Mouse (Mus musculus) CH12.LX (cell line): Measurements from ENCODE around the gene Nexn. TPM values are rescaled to one million over a fixed set of nuclear protein-coding genes. Genes with fewer than 3 reads are reported as not detected.

Experiments
- DNase-seq: peaks from one replicate; pipeline ENCODE4 v3.0.0-alpha.2; 2013; ENCODE audit errors: extremely low read depth
- H3K27ac ChIP-seq: 2 replicates; pipeline ENCODE4 v1.5.1; 2012; ENCODE audit warnings: low read depth, mild to moderate bottlenecking, control low read depth, moderate library complexity; ENCODE audit not compliant: insufficient read depth
- H3K27me3 ChIP-seq: replicated peaks from 2 replicates; pipeline ENCODE3; 2012; ENCODE audit warnings: inconsistent platforms
- H3K36me3 ChIP-seq, 2 experiments: replicated peaks in 1 of 2; 2 replicates each; pipeline versions ENCODE3 to v1.6.1; 2012; ENCODE audit warnings: inconsistent platforms in 1 of 2, low read length in 1 of 2, mild to moderate bottlenecking in 1 of 2, mixed read lengths in 1 of 2, moderate library complexity in 1 of 2; ENCODE audit not compliant: control insufficient read depth in 1 of 2, insufficient read depth in 1 of 2
- H3K4me1 ChIP-seq, 2 experiments: 2 replicates each; pipeline ENCODE4 v1.6.1; 2012; ENCODE audit warnings: inconsistent platforms in 1 of 2, moderate library complexity in 1 of 2; ENCODE audit not compliant: insufficient read depth in 2 of 2, control insufficient read depth in 1 of 2
- H3K4me2 ChIP-seq: 2 replicates; pipeline ENCODE4 v1.6.1; 2012; ENCODE audit warnings: low read depth, mild to moderate bottlenecking, control low read depth; ENCODE audit not compliant: poor library complexity, insufficient read depth, severe bottlenecking
- H3K4me3 ChIP-seq, 3 experiments: fragments of 150-350 bp in 1 of 3; sonication (generic) in 1 of 3; replicated peaks in 1 of 3; 2 replicates each; pipeline versions ENCODE3 to v1.5.1; 2011 to 2012; ENCODE audit warnings: low read depth in 2 of 3, low read length in 2 of 3, mild to moderate bottlenecking in 2 of 3, moderate library complexity in 2 of 3, control low read depth in 1 of 3, improper control_type of control experiment in 1 of 3, inconsistent platforms in 1 of 3, mixed read lengths in 1 of 3; ENCODE audit not compliant: poor library complexity in 1 of 3
- H3K79me2 ChIP-seq: replicated peaks from 2 replicates; pipeline ENCODE4 v1.6.1; 2012; ENCODE audit warnings: mild to moderate bottlenecking, moderate library complexity; ENCODE audit not compliant: control insufficient read depth, poor library complexity, insufficient read depth, severe bottlenecking; ENCODE audit errors: extremely low read depth
- H3K9ac ChIP-seq: 2 replicates; pipeline ENCODE4 v1.6.1; 2012; ENCODE audit warnings: low read depth, mild to moderate bottlenecking, control low read depth, moderate library complexity; ENCODE audit not compliant: insufficient read depth
- H3K9me3 ChIP-seq: replicated peaks from 2 replicates; pipeline ENCODE3; 2012; ENCODE audit warnings: low read length, inconsistent platforms, mixed read lengths
- BHLHE40 ChIP-seq: IDR thresholded peaks from 2 replicates; pipeline ENCODE4 v1.6.1; 2011; ENCODE audit warnings: mild to moderate bottlenecking, low read depth, low read length, improper control_type of control experiment
- CHD2 ChIP-seq: IDR thresholded peaks from 2 replicates; pipeline ENCODE4 v1.6.1; 2011; ENCODE audit warnings: low read length, improper control_type of control experiment
- CTCF ChIP-seq, 2 experiments: IDR thresholded peaks in 1 of 2; conservative IDR thresholded peaks in 1 of 2; 2 replicates each; pipeline ENCODE4 v1.5.1; 2011 to 2012; ENCODE audit warnings: low read depth in 2 of 2, low read length in 2 of 2, improper control_type of control experiment in 1 of 2, inconsistent platforms in 1 of 2, mild to moderate bottlenecking in 1 of 2, moderate library complexity in 1 of 2
- E2F4 ChIP-seq: IDR thresholded peaks from 2 replicates; pipeline ENCODE4 v1.6.1; 2011; ENCODE audit warnings: low read depth, low read length, improper control_type of control experiment; ENCODE audit not compliant: insufficient replicate concordance
- ETS1 ChIP-seq: conservative IDR thresholded peaks from 2 replicates; pipeline ENCODE4 v1.6.1; 2012; ENCODE audit warnings: low read depth, mild to moderate bottlenecking, inconsistent platforms, low read length, improper control_type of control experiment, moderate library complexity
- GABPA ChIP-seq: IDR thresholded peaks from 2 replicates; pipeline ENCODE4 v1.6.1; 2012; ENCODE audit warnings: low read depth, low read length, improper control_type of control experiment, inconsistent platforms; ENCODE audit not compliant: insufficient replicate concordance
- IRF4 ChIP-seq: IDR thresholded peaks from 2 replicates; pipeline ENCODE4 v1.6.1; 2014; ENCODE audit warnings: low read depth, mild to moderate bottlenecking, inconsistent platforms, low read length, improper control_type of control experiment
- JUND ChIP-seq: conservative IDR thresholded peaks from 2 replicates; pipeline ENCODE4 v1.6.1; 2011; ENCODE audit warnings: low read depth, low read length, improper control_type of control experiment
- MAFK ChIP-seq: IDR thresholded peaks from 2 replicates; pipeline ENCODE4 v1.6.1; 2011; ENCODE audit warnings: low read length, improper control_type of control experiment; ENCODE audit not compliant: insufficient replicate concordance
- MAX ChIP-seq: IDR thresholded peaks from 2 replicates; pipeline ENCODE4 v1.6.1; 2011; ENCODE audit warnings: low read length, improper control_type of control experiment
- MAZ ChIP-seq: IDR thresholded peaks from 2 replicates; pipeline ENCODE4 v1.6.1; 2012; ENCODE audit warnings: low read depth, mild to moderate bottlenecking, inconsistent platforms, low read length, improper control_type of control experiment, moderate library complexity
- MXI1 ChIP-seq: IDR thresholded peaks from 2 replicates; pipeline ENCODE4 v1.6.1; 2011; ENCODE audit warnings: mild to moderate bottlenecking, low read depth, low read length, improper control_type of control experiment
- MYC ChIP-seq: IDR thresholded peaks from 2 replicates; pipeline ENCODE4 v1.6.1; 2011; ENCODE audit warnings: low read depth, mild to moderate bottlenecking, improper control_type of control experiment, low read length
- NELFE ChIP-seq: IDR thresholded peaks from 2 replicates; pipeline ENCODE4 v1.6.1; 2011; ENCODE audit warnings: low read depth, low read length, improper control_type of control experiment
- NRF1 ChIP-seq: IDR thresholded peaks from 2 replicates; pipeline ENCODE4 v1.6.1; 2014; ENCODE audit warnings: low read depth, mild to moderate bottlenecking, inconsistent platforms, low read length, improper control_type of control experiment, moderate library complexity
- RAD21 ChIP-seq: IDR thresholded peaks from 2 replicates; pipeline ENCODE4 v1.6.1; 2011; ENCODE audit warnings: low read depth, mild to moderate bottlenecking, low read length, improper control_type of control experiment, moderate library complexity
- SIN3A ChIP-seq: IDR thresholded peaks from 2 replicates; pipeline ENCODE4 v1.6.1; 2012; ENCODE audit warnings: low read length, improper control_type of control experiment, inconsistent platforms
- SMC3 ChIP-seq: IDR thresholded peaks from 2 replicates; pipeline ENCODE4 v1.6.1; 2011; ENCODE audit warnings: low read depth, low read length, improper control_type of control experiment
- UBTF ChIP-seq: IDR thresholded peaks from 2 replicates; pipeline ENCODE4 v1.6.1; 2012; ENCODE audit warnings: low read depth, mild to moderate bottlenecking, inconsistent platforms, low read length, improper control_type of control experiment, moderate library complexity
- USF1 ChIP-seq: IDR thresholded peaks from 2 replicates; pipeline ENCODE4 v1.6.1; 2014; ENCODE audit warnings: low read depth, mild to moderate bottlenecking, inconsistent platforms, low read length, improper control_type of control experiment
- USF2 ChIP-seq: conservative IDR thresholded peaks from 2 replicates; pipeline ENCODE4 v1.6.1; 2011; ENCODE audit warnings: low read depth, low read length, improper control_type of control experiment
- ZC3H11A ChIP-seq: IDR thresholded peaks from 2 replicates; pipeline ENCODE4 v1.6.1; 2012; ENCODE audit warnings: low read depth, mild to moderate bottlenecking, inconsistent platforms, low read length, improper control_type of control experiment
- ZKSCAN1 ChIP-seq: IDR thresholded peaks from 2 replicates; pipeline ENCODE4 v1.6.1; 2012; ENCODE audit warnings: low read depth, inconsistent platforms, low read length, improper control_type of control experiment, borderline replicate concordance
- ZNF384 ChIP-seq: IDR thresholded peaks from 2 replicates; pipeline ENCODE4 v1.6.1; 2012; ENCODE audit warnings: low read depth, low read length, improper control_type of control experiment, inconsistent platforms
- dilution Hi-C: fragments of 300-500 bp; cut with MboI; formaldehyde crosslinking; loops from 2 replicates; pipeline ENCODE4 v1.14.3; 2020; ENCODE audit warnings: low sequenced_read_pairs; ENCODE audit not compliant: extremely low pct_unique_long_range_greater_than_20kb, extremely low pct_ligation_motif_present
- in situ Hi-C: fragments of 300-500 bp; cut with MboI; formaldehyde crosslinking; loops from 3 replicates; pipeline ENCODE4 v1.14.3; 2019; ENCODE audit warnings: low sequenced_read_pairs, low pct_ligation_motif_present, low pct_unique_long_range_greater_than_20kb, mixed read lengths
- polyA plus RNA-seq: library from polyadenylated mRNA; unstranded; fragments of >175 nt; gene quantifications from 2 replicates; pipeline ENCODE4 v1.2.1, GENCODE M21; 2012; ENCODE audit warnings: low read depth; ENCODE audit not compliant: insufficient read length
- total RNA-seq, 2 experiments: library from RNA; depleted of rRNA; stranded (reverse); fragments of 300-350 nt in 1 of 2; fragments of >200 nt in 1 of 2; gene quantifications; 2 replicates each; pipeline ENCODE4 v1.2.3; 2012 to 2014

The Nexn gene
- total and polyA plus RNA-seq, 3 experiments, result 0.08 to 0.17 TPM; not detected in 1

- Histone ChIP-seq H3K4me1 (no peaks in the 10 kb centered on the region), H3K9me3 (no peaks in the 10 kb centered on the region), H3K27me3 (no peaks in the 10 kb centered on the region), H3K79me2 (no peaks in the 10 kb centered on the region), H3K4me2 (no peak overlapping the region), H3K36me3 (peaks cover 41 to 76% of the 10 kb centered on the region in 2 experiments), H3K27ac (no peak overlapping the region), H3K4me3 (no peak overlapping the region), H3K9ac (no peak overlapping the region)
- in situ Hi-C loops, result no loop called here
- no peak for DNase-seq
- no peak for TF ChIP-seq MAX
- no peak for TF ChIP-seq CHD2
- no peak for TF ChIP-seq RAD21
- TF ChIP-seq UBTF, result no peak
- no peak for TF ChIP-seq ETS1
- no peak for TF ChIP-seq ZC3H11A
- TF ChIP-seq MAFK, result no peak
- no peak for TF ChIP-seq MXI1
- TF ChIP-seq USF1, result no peak
- TF ChIP-seq SIN3A, result no peak
- no peak for TF ChIP-seq GABPA
- no peak for TF ChIP-seq SMC3
- no peak for TF ChIP-seq BHLHE40
- no peak for TF ChIP-seq ZKSCAN1
- TF ChIP-seq NELFE, result no peak
- dilution Hi-C loops, result no loop called here
These were observed 12.3 kb upstream of the Nexn start for GRCm38 (mm10) chr3:152278431-152278830.

DNA sequence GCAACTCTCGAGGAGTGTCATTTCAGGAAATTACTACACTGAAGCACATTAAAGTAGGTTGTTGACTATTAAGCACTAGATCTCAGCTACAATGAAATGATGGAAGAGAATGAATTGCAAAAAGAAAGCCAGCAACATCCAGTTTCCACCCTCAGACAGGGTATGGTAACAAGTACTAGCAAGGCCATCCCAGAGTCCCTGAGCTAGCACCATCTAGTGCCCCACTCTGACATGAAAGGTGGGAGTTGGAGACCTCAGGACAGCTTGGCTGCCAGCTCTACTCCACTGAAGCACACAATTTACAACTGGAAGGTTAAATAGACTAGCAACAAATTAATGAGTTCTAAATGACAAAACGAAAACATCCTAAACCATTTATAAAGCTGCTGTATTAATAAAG lies 11.8 kb upstream of the Nexn start:
- in situ Hi-C loops, result no loop called here
- Histone ChIP-seq H3K4me3 (no peak overlapping the region), H3K36me3 (peaks cover 41 to 76% of the 10 kb centered on the region in 2 experiments), H3K4me2 (no peak overlapping the region), H3K9ac (no peak overlapping the region), H3K9me3 (no peaks in the 10 kb centered on the region), H3K79me2 (no peaks in the 10 kb centered on the region), H3K4me1 (no peaks in the 10 kb centered on the region), H3K27ac (no peak overlapping the region), H3K27me3 (no peaks in the 10 kb centered on the region)
- DNase-seq, result no peak
- TF ChIP-seq MAZ (no peak), USF2 (no peak), JUND (no peak), NRF1 (no peak), E2F4 (no peak), CTCF (conservative IDR thresholded peaks at IDR 0.05 in 1 of 2, IDR thresholded peaks at IDR 0.05 in 1 of 2; ENCODE audit: low read depth in 2 of 2, low read length in 2 of 2) (no peak), ETS1 (no peak), ZNF384 (no peak), MAX (no peak), SIN3A (no peak), MYC (no peak), MXI1 (no peak), IRF4 (no peak), RAD21 (no peak)
- dilution Hi-C loops, result no loop called here
